Mouse (Mus musculus) lung, postnatal 0 days (tissue): ENCODE data around the gene Rxfp2.

Experiments
- CTCF ChIP-seq: IDR thresholded peaks from 2 replicates; pipeline ENCODE4 v1.5.1; 2016; ENCODE audit warnings: antibody characterized with exemption, mild to moderate bottlenecking
- EP300 ChIP-seq: IDR thresholded peaks from 2 replicates; pipeline ENCODE4 v1.6.1; 2016; ENCODE audit warnings: antibody characterized with exemption, mild to moderate bottlenecking, control low read depth

DNA sequence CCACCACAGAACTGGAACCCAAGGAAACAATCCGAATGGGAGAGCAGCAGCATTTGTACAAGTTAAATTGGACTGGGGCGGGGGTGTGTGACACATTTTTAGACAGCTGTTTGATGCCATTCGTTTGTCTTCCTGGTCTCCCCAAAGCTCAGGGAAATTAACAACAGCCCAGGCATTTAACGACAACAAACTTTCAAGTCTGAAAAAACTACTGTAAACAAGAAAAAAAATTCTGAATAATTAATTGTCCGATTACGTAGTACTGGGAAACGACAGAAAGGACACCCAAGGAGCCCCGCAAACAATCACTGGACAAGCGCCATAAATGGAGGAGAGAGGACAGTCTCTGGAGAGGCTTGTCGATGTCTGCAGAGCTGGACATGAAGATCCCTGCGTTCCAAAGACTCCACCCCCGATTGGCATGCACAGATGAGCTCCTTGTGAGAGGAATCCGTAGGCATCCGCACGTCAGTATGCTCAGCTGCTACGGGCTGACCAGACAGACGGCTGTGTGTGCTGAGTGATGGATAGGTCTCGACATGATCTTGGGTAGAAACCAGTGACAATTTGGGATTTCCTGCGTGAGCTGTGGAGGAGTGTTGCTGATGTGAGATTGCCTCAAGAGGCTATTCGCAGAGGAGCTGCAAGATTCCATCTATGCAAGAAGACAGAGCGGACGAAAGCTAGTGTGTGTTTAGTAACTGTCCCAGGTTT, 21.0 kb upstream of the Rxfp2 start:
- TF ChIP-seq CTCF: no peak
- TF ChIP-seq EP300: no peak
